Comparison of ENCODE assay signal across 8 mouse cellular contexts in the genomic region with DNA sequence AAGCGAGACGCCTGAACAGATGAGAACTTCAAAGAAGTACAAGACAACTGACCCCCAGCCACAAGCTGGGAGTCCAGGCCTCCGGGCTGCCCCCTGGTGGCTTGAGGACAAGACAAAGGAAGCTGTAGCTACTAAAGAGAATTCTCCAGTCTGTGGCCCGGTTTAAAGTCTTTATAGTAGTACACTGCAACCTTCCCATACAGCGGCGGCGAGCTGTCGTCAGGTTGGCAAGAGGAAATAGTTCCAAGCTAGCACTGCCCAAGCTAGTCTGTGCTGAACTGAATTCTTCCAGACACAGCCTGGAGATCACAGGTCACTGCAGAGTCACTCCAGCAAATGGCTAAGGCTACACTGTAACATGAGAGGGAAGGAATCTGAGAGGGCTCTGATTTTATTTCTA. TPM values are rescaled to one million over a fixed set of nuclear protein-coding genes. Genes with fewer than 3 reads are reported as not detected.
DNase-seq lines count a peak whose midpoint lies in the region; ATAC-seq and TF ChIP-seq lines count a peak whose summit lies in the region.

No protein-coding gene starts in this region.

- H3K4me2 ChIP-seq in midbrain, embryonic 11.5 days, result no peak overlapping the region

- intact Hi-C loops in gastrocnemius, postnatal 14 days (cut with DNase I; ENCODE audit: low total_unique reads), result loop anchor here (10.0 kb wide), 1 partner anchor 255 kb away; no protein-coding TSS in a partner anchor

- no peaks in the 10 kb centered on the region for H3K9me3 ChIP-seq in midbrain, embryonic 11.5 days (ENCODE audit: control insufficient read depth, low read length)

- no peaks in the 10 kb centered on the region; the same call in 1 of the 2 replicates for H3K4me1 ChIP-seq in cerebellum, adult 2 months (ENCODE audit: control insufficient read depth, insufficient read depth, low read length)
- no peaks in the 10 kb centered on the region for H3K4me1 ChIP-seq in midbrain, embryonic 11.5 days (ENCODE audit: control insufficient read depth, insufficient read depth, low read length)

- no peaks in the 10 kb centered on the region for H3K27me3 ChIP-seq in cerebellum, adult 2 months (ENCODE audit: control insufficient read depth, insufficient read depth, low read length)
- no peaks in the 10 kb centered on the region for H3K27me3 ChIP-seq in midbrain, embryonic 11.5 days (ENCODE audit: control insufficient read depth, insufficient read depth, low read length)

- 63% methylated on average over 8 of the region's 8 CpGs for WGBS in cerebellum, adult 2 months
- WGBS in midbrain, embryonic 11.5 days, result 54% methylated on average over 8 of the region's 8 CpGs

- no peak for TF ChIP-seq POLR2A in cerebellum, adult 2 months (IDR thresholded peaks at IDR 0.05; ENCODE audit: borderline replicate concordance, insufficient read depth, low read length)

- H3K36me3 ChIP-seq in midbrain, embryonic 11.5 days (ENCODE audit: control insufficient read depth, insufficient read depth, low read length), result peaks cover 25% of the 10 kb centered on the region; the same call in 1 of the 2 replicates

- ATAC-seq in midbrain, embryonic 11.5 days (ENCODE audit: low FRiP score), result peak; percentile 40; the same call in 1 of the 2 replicates

- no peak for DNase-seq in cerebellum, adult 2 months
- no peak for DNase-seq in cerebellum, adult 11-12 months
- peak; percentile 22 for DNase-seq in 416B (ENCODE audit: low read depth)
- peak; percentile 49 to 72 for DNase-seq in cerebellum, postnatal 4 days (ENCODE audit: low spot score in 2 of 2)
- DNase-seq in gastrocnemius, postnatal 14 days, result peak; percentile 79
- peak; percentile 35 to 81 for DNase-seq in kidney, postnatal 36 days
- peak; percentile 94 for DNase-seq in midbrain, embryonic 11.5 days (ENCODE audit: low spot score, missing footprints)
- DNase-seq in thymus, postnatal 25 days, result peak; percentile 15

- TF ChIP-seq CTCF in cerebellum, adult 2 months (IDR thresholded peaks at IDR 0.05; ENCODE audit: borderline replicate concordance, insufficient read depth, low read depth, low read length), result peak; percentile 19; the same call in 1 of the 2 replicates

- no peak overlapping the region for H3K4me3 ChIP-seq in cerebellum, adult 2 months (replicated peaks; ENCODE audit: insufficient read depth, low read depth, low read length)
- H3K4me3 ChIP-seq in midbrain, embryonic 11.5 days (ENCODE audit: low read depth, low read length), result no peak overlapping the region

- no peak overlapping the region for H3K27ac ChIP-seq in cerebellum, adult 2 months (ENCODE audit: insufficient read depth, low read length)
- no peak overlapping the region for H3K27ac ChIP-seq in midbrain, embryonic 11.5 days (ENCODE audit: low read depth, low read length)

- H3K9ac ChIP-seq in midbrain, embryonic 11.5 days (ENCODE audit: low read length), result no peak overlapping the region

RNA-seq across cellular contexts. Expression of a gene that starts 52.0 kb away (rescaled TPM):
- polyA plus RNA-seq in cerebellum, adult 2 months (2012; rRNA removed), result 22.0 and 23.9 TPM in 2 replicates
- 10 to 100 TPM; 32.0 to 33.8 TPM for total RNA-seq in gastrocnemius, postnatal 14 days (2021)
- polyA plus RNA-seq in midbrain, embryonic 11.5 days (2014; fragmentation: Nextera tagmentation; extraction: Ambion mirVana), result 25.5 and 26.4 TPM in 2 replicates

Comparison
In these comparisons a context has a peak if more than half of its experiments do, and no peak if none do; other contexts are left out.
1. DNase-seq: peak in 416B (single experiment), cerebellum, postnatal 4 days (2 of 2), gastrocnemius, postnatal 14 days (single experiment), kidney, postnatal 36 days (2 of 2), midbrain, embryonic 11.5 days (single experiment) and thymus, postnatal 25 days (single experiment); none in cerebellum, adult 2 months (0 of 2) and cerebellum, adult 11-12 months (single experiment).